Mouse (Mus musculus) lung, postnatal 10 days (tissue): ENCODE results near the gene Wscd2.
A peak's percentile ranks its signal among the peaks of the same experiment; 100 is the strongest.

Experiments
- DNase-seq: peaks from one replicate; pipeline ENCODE4 v3.0.0; 2021

Wscd2 gene

DNA sequence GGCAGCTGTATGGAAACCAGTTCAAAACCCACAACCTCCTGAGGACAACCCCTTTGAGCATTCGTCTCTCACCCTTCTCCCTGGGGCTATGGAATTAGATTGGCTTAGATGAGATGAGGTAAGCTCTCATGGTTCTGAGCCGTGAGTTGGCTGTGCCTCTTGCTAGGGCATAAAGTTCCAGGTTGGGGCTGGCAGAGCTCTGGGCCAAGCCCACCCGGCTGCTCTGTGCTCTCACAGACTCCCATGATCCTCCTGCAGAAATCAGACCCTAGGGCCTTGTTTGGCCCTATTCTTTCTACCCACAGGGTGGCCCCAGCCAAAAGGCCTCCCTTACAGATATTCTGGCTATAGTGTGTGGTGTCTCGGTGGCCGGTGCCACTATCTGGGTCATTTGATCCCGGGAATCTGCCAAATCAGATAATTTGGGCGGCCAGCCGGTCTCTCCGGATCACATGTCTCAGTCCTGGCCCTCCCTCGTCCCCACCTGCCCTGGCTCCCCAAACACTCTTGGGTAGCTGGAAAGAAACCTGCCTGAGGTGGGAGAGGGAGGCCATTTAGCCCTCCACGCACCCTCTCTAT is 4.5 kb upstream of the Wscd2 start:
- no peak for DNase-seq

DNA sequence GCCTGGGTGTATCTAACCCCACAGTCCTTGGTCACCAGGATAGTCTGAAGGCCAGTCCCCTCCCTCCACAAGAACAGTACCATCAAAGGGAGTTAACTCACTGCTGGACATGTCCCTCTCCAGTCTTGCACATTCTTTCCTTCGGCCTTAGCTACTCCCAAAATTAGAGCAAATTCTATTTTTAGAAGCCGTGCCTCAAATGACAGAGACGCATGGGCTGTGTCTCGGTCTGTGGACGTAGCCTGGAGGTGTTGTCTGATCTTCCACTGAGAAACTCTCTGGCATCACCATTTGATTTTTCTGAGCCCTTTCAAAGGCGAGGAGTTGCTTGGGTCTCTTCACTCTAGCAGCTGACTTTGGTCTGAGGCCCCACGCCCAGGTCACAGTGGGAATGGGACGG is 2.3 kb upstream of the Wscd2 start:
- DNase-seq: peak; percentile 27

DNA sequence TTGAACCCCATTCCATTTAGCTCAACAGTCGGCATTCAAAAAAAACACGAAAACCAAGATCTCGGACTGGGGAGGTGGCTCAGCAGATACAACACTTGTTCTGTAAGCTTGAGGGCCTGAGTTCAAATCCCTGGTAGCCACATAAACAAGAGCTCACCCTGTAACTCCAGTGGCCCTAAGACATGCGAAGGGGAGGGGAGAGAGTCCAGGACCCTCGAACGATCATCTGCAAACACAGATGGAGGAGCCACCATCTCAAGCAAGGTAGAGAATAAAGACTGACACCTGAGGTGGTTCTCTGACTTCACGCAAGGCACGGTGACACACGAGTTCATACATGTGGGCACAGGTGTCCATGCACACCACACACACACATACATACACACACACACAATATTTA is 516 bp upstream of the Wscd2 start:
- no peak for DNase-seq

DNA sequence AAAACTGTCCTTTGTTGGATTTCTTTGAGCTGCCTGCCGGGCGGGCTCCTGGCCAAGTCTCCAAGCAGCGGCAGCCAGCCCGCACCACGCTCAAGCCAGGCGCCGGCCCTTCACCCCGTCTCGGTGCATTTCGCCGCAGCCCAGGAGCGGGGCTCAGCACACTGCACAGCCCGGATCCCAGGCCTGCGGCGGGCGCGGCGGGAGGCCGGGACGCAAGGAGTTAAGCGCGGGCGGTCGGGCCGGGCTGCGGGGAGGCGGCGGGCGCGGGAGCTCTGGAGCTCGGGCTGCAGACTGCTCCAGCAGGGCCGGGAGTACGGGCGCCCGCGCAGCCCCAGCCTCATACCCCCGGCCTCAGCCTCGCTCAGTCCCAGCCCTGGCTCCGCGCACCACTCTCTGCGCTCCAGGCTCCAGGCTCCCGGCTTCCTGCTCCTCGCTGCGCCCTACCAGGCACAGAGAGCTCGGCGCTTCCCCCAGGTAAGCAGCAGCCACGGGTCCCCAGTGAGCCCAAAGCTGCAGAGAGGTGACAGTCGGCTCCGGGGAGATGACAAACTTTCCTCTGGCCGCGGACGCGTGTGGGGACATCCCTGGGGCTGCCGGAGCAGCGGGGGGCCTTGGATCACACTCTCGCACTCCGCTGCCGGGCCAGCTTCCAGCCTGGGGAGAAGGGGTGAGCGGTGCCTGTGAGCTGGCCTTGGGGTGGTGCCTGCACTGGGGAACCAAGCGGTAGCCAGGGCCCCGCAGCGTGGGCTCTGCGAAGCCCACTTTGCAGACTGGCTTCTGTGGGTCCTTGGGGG is 531 bp downstream of the Wscd2 start:
- peak; percentile 44 for DNase-seq

DNA sequence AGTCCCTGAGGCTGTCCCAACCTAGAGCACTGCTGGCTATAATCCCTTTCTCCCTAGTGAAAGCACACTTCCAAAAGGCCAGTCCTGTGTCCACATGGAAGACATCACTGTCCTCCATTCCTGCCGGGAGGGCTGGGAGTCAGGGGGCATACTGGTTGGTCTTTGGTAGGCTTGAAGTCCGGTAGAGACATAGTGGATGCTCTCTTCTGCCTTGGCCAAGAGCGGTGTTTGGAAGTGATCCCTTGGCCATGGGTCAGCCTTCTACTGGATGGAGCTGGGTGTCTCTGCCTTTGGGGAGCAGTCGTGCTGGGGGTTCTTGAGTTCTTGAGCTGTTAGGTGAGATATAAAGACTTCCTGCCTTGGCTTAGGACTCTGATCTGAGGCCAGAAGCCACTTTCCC is 1.4 kb downstream of the Wscd2 start:
- DNase-seq: no peak

DNA sequence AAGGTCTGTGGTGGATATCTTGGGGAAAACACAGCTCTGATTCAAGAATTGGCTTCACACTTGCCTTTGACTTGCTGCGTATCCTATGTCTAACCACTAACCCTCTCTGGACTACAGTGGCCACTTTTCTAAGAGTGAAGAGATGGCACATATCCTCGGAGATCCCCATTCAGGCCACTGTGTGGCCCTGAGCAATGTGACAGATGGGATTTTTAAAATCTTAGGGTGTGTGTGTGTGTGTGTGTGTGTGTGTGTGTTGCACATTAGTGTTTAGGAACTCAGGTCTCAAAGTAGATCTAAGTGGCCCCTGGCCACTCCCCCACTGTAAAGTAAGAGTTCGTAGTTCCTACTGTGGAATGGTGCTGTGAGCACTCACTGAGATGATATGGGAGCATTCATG is 1.9 kb downstream of the Wscd2 start:
- DNase-seq: no peak

DNA sequence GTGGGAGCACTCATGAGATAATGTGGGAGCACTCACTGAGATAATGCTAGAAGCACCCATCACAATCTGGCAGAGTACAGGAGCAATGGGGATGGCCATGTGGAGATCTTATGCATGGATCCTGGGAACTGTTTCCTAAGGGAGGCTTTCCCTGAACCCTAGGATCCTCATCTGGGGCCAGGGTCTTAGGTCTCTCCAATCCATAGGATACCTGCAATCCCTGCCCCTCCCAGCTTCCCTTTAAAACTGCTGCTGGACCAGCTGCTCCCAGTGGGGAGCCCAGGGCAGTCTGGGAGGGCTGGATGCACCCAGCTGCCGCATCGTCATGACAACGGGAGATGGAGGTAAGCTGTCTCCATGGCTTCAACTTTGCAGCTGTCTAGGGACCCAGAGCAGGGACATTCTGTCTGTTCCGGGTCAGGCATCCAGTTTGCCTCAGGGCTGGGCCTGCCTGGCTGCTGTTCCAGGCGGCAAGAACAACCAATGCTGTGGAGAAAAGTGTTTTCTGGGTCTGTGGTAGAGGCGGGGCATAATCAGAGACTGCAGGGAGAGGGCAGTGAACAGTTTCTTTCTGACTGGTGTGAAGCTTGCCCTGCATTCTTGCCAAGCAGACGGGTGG is 2.4 kb downstream of the Wscd2 start:
- peak; percentile 45 for DNase-seq

DNA sequence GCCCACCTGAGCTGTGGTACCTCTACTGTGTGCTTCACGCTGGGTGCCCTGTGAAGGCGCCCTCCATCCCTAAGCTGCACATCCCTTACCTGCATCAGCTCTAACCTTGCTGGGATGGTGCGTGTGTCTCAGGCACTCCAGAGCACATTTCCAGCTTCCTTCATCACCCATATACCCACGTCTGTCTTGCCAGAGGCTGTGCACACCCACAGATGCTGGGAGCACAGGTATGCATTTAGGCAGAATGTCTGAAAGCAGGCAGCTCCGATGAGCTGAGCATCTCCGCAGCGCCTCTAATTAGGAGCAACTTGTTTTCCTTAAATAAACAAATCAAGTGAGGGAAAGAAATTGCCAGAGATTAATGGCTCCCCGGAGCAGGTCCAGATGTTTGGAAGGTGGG is 3.9 kb downstream of the Wscd2 start:
- DNase-seq: no peak

DNA sequence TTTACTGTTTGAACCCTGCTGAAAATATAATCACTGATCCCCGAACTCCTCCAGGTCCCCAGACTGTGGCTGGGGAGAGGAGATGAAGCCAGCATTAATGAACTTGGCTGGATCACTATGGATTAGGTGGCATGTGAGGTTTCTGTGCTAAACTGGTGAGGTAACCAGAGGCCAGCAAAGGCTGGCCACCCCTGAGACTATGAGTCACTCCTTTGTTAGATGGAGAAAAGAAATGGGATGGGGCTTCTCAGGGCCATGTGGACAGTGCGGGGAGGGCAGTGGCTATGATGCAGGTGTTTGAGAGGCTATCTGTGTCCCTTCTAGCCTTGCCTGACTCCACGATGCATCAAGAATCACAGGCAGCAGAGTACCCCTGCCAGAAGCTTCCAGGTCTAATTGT is 6.8 kb downstream of the Wscd2 start:
- no peak for DNase-seq

DNA sequence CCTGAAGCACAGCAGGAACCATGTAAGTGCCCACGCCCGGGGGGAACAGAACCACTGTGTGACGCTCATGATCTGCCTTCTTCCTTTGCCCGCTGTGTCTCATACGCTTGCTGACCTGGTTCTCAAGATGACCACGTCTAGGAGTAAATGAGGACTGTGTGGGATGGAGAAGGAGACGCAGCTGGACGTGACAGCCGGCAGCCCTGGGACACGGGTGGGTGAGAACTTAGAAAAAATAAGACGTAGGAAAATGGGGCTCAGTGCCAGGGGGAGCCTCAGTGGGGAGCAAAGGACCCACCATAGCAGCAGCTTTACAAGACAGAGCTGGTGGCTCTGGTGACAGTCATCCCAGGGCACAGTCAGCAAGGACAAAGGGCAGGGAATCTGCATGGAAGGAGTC is 9.3 kb downstream of the Wscd2 start:
- DNase-seq: no peak

DNA sequence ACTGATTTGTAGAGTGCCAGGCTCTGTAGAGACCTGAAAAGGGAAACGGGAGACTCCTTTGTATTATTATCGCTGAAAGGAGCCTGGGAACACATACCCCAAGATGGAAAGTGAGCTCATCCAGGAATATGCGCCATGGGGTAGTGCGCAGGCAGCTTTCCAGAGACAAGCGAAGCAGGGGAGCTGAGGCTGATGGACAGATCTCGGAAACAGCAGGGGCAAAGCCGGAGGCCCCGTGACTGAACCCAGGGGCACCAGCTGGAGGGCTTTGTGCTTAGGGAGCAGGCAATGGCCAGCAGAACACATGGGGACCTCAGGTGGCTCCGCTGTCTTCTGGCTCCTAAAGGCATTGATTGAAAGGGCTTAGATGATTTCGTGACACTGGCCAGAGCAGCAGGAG is 13.1 kb downstream of the Wscd2 start:
- no peak for DNase-seq

DNA sequence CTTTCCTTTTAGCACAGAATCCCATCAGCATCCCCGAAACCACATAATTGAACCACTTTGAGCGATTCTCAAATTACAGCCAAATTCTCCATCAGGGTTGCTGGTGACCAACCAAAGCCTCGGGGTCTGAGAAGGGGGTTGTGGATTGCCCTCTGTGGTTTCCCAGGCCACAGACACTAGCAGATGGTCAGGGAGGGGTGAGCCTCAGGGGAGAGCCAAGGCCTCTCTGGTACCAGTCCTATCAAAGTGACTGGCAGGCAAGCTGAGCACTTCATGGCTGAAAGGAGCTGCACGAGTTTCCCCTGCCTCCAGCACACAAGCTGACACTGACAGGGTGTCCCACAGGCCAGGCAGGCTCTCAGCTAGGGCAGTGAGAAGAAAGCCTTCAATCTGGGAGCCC is 14.5 kb downstream of the Wscd2 start:
- DNase-seq: no peak

DNA sequence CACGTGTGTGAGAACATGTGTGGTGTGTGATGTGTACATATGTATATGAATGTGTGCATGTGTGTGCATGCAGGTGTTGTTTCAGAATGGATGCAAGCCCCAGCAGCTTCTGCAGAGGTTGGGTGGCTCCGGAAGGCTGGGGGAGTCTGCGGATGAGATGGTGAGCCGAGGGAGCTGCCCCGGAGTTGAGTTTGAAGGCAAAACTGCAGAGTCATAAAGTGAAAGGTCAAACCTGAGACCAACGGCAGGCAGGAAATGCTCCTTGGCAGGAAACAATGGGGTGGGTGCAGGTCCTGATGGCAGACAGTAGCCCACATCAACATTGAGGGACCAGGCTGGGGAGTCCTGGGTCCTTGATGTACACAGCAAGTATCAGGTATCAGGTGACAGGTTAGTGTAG is 15.9 kb downstream of the Wscd2 start:
- no peak for DNase-seq

DNA sequence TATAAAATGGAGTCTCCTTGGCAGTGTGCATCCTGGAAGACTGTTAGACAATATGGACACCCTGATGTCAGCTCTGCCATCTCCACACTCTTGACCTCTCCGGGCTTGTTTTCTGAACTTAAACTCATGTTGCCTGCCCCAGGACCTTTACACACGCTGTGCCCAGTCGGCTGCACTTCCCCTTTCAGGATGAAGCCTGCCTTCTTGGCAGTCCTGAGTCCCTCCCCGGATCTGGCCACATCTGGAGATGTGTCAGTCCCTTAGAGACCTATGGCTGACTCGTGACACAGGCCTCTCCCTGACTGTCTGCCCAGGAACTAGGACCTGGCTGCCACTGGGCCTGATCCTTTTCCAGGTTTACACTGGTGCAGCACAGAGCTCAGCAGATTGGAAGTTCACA is 16.6 kb downstream of the Wscd2 start:
- no peak for DNase-seq

DNA sequence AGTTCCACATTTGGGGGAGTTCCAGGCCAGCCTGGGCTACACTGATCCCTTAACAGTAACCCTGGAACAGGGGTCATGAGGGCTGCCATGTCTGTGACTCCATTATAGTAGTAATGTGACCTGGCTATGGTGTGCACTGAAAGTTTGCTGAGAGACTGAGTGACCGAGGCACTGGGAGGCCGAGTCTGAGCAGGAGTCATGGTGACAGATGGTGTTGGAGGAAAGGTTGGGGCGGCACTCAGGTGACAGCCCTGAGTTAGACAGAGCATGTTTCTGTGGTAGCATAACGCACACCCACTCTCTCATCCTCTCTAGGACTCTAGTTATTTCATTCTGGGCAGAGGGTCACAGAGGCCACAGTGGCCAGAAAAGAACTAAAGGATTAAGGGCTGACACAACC is 19.0 kb downstream of the Wscd2 start:
- DNase-seq: no peak

DNA sequence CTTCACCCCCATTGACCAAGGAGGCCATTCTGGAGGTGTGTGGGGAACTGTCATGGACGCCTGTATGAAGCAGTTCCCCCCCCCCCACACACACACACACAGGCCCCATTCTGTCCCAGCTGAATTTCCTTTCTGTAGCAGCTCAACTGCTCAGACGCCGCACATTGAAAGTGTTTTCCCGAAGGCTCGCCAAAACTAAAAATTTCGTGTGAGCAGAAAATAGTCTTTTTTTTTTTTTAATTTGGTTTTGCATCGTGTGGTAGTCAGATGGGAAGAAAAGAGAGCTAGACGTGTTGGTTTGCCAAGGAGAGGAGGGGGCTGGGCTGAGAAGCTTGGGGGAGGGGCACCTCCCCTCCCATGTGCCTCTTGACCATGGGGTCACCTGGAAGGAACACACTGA is 23.5 kb downstream of the Wscd2 start:
- DNase-seq: no peak

DNA sequence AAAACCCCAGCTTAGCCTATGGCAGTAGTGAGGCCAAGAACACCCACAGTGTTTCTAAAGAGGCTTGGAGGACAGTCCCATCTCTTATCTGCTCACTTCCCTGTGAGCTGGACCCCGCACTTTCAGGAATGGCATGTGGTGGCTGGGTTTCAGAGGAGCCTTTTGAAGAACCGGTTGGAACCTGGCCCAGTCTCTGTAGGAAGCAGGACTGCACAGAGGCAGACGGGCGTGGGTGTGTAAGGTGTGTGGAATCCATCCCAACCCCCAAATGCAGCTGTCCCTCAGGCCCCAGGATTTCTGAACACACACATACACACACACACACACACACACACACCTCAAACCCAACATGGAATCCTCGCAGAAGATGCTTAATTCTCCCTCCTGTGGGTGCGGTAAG is 23.9 kb downstream of the Wscd2 start:
- DNase-seq: no peak

DNA sequence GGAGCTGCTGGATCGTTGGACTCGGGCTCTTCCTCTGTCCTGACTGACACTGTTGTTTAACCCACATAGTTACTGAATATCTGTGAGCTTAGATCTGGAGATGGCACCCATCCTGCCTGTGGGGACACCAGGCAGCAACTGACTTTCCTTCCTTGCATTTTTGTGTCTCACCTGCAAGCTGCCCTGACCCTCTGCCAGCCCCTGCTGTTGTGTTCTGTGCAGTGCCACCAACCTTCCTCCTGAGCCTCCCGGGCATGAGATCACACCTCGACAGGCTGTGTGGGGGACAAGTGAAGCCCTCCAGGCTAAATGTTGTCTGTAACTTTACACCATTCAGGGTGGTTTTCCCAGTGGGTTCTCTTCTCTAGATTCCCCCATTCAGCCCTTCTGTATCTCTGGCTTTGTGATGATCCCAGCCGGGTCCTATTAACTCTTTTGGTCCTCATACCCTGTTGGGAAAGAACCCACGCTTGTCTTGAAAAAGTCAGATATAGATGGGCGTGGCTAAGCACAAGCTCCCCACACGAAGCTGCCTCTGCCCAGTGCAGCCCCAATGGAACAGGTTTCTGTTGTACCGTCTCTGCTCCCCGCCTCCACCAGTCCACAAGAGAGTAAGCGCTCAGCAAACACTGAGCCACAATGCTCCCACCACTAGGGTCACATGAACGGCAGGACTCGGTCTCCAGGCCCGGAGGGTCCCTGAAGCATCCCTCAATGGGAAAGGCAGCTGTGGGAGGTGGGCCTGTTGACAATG is 26.2 kb downstream of the Wscd2 start:
- DNase-seq: no peak

DNA sequence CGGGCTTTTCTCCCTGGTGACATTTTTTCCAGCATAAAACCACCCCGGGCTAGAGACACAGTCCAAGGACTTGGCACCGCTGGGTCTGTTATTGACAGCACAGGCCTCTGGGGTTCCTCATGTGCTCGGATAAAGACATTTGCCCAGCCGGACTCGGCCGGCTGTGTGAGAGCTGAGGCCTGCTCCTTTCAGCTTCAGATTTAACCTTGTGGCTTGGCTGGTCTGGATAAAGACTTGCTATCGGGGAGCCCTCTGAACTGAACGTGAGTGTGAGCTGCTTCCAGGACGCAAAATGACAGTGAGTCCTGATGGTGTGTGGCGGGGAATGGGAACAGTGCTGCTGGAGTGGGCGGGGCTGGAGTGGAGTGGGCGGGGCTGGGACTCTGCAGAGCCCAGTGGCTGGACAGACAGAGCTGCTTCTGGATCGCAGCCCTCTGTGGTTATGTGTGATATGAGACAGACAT is 26.8 kb downstream of the Wscd2 start:
- DNase-seq: peak; percentile 78

DNA sequence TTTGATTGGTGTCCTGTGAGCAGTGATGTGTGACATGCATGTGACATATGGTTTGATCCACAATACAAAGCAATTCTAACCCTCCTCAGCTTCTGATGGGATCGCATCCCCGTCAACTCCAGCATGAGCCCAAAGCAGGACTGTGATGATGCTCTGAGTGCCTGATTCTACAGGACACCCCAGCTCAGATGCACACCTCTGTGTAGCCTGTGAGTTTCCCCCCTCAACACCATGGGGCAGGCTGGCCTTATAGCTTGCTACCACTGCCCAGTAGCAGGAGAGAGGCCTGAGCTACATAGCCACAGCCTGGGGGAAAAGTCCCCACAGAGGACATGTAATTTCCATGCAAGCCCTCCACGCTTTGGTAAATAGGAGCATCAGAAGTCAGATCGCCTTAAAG is 27.3 kb downstream of the Wscd2 start:
- no peak for DNase-seq

DNA sequence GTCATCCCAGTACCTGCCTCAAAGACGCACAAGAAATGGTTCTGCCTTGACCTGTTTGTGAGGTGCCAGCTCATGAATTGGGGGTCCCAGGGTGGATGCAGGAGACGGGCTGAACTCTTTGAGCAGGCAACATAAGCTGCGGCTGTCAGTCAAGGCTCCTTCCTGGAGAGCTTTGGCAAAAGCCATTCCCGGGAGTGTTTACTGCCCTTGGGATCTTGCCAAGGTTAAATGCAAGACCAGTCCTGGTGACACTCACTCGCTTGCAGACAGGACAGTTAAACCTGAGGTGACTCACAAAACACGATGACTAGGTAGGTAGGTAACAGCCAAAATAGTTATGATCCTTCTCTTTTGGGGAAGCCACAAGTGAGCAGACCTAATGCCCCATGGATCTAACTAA is 30.9 kb downstream of the Wscd2 start:
- DNase-seq: no peak

DNA sequence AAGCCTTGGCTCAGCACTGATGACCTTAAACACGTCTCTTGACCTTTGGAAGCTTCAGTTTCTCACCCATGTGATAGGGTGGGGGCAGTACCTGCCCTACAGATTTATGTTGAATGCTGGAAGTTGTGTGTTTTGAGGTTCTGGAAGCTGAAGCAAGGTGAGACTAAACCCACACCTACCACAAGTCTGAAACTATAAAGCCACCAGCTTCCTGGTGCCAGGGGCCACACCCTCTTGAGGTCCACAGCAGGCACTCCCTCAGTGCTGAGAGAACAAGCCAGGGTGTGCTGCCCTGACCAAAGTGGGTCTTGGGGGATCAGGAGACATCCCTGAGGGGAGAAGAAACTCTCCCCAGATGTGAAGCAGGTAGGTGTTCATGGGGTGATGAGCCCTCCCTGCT is 48.7 kb downstream of the Wscd2 start:
- no peak for DNase-seq

DNA sequence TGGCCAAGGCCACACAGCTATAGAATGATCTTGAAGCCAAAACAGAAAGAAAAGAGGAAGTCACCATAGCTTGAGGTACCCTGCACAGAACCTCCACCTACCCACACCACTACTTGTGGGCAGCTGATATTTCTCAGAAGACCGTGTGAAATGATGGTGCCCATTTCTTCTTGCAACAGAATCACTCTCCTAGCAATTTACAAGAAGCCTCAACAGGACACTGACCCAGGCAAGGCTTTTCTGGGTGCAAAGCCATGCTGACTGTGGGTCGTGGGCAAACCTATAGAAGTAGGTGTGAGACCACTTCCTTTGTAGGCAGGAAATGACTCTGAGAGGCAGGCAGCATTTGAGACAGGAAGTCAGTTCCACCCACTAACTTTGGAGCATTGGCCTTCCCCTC is 49.3 kb downstream of the Wscd2 start:
- DNase-seq: no peak

DNA sequence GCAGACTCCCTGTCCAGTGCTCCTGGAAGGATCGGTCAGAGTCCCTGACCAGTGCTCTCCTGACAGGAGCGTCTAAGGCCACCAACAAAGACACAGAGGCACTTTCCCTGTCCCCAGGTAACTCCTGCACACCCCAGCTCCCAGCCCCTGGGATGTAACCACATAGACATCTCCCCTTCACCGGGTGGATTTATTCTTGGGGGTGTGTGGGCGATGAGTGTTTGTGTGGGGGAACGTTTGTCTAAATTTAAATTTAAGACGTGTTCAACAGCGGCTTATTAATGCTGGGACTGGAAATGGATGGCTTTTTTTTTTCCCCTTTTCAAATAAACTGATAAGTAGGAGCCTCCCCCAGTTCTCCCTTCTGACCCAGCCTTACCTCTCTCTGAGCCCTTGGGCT is 49.7 kb downstream of the Wscd2 start:
- no peak for DNase-seq
